Mouse (Mus musculus) neural tube, embryonic 14.5 days (tissue): Measurements from ENCODE around the gene Pecam1. TPM values are rescaled to one million over a fixed set of nuclear protein-coding genes. Genes with fewer than 3 reads are reported as not detected.
"Not testable (repeated sequence)": the region's sequence is repeated elsewhere in the genome, so short reads cannot be mapped to it uniquely, and the experiment has no call there.

Experiments
- ATAC-seq: fragments of 200-750 bp; cut with Nextera tagmentation; 2 replicates; pipeline ENCODE4 v1.8.0; 2017; ENCODE audit warnings: low read depth, mild to moderate bottlenecking, moderate TSS enrichment, moderate library complexity
- H3K27ac ChIP-seq: fragments of 300-500 bp; sonication (generic); 2 replicates; pipeline ENCODE4 v1.5.1; 2014; ENCODE audit warnings: low read depth, mild to moderate bottlenecking, control low read depth, low read length, moderate library complexity, mixed read lengths
- H3K27me3 ChIP-seq: fragments of 300-500 bp; sonication (generic); 2 replicates; pipeline ENCODE4 v1.6.1; 2014; ENCODE audit warnings: low read length; ENCODE audit not compliant: control insufficient read depth, insufficient read depth
- H3K36me3 ChIP-seq: fragments of 300-500 bp; sonication (generic); 2 replicates; pipeline ENCODE4 v1.6.1; 2014; ENCODE audit warnings: low read length, mixed read lengths; ENCODE audit not compliant: control insufficient read depth, insufficient read depth
- H3K4me1 ChIP-seq: fragments of 300-500 bp; sonication (generic); 2 replicates; pipeline ENCODE4 v1.6.1; 2014; ENCODE audit warnings: low read length; ENCODE audit not compliant: control insufficient read depth, insufficient read depth
- H3K4me2 ChIP-seq: fragments of 300-500 bp; sonication (generic); 2 replicates; pipeline ENCODE4 v1.6.1; 2014; ENCODE audit warnings: mild to moderate bottlenecking, low read depth, low read length, control low read depth
- H3K4me3 ChIP-seq: fragments of 300-500 bp; sonication (generic); 2 replicates; pipeline ENCODE4 v1.5.1; 2014; ENCODE audit warnings: low read depth, low read length, control low read depth, mixed read lengths
- H3K9ac ChIP-seq: fragments of 300-500 bp; sonication (generic); replicated peaks from 2 replicates; pipeline ENCODE4 v1.6.1; 2014; ENCODE audit warnings: low read depth, mild to moderate bottlenecking, control low read depth, low read length, mixed read lengths
- H3K9me3 ChIP-seq: fragments of 300-500 bp; sonication (generic); 2 replicates; pipeline ENCODE4 v1.6.1; 2016; ENCODE audit warnings: low read length; ENCODE audit not compliant: control insufficient read depth
- WGBS: fragments of 180-500 bp; shearing (Covaris S2); extraction: QIAGEN DNeasy Blood & Tissue Kit; methylation state at CpG from one replicate; pipeline ENCODE4 v1.1.7; 2014; 5-methylcytosine and 5-hydroxymethylcytosine counted together
- polyA plus RNA-seq: library from polyadenylated mRNA; unstranded; fragments of >200 nt; fragmentation: Nextera tagmentation; extraction: Ambion mirVana; gene quantifications from 2 replicates; pipeline ENCODE4 v1.2.1, GENCODE M21; 2014

The Pecam1 gene
- polyA plus RNA-seq, 1 experiment from 2014 or later = 9.4 TPM

DNA sequence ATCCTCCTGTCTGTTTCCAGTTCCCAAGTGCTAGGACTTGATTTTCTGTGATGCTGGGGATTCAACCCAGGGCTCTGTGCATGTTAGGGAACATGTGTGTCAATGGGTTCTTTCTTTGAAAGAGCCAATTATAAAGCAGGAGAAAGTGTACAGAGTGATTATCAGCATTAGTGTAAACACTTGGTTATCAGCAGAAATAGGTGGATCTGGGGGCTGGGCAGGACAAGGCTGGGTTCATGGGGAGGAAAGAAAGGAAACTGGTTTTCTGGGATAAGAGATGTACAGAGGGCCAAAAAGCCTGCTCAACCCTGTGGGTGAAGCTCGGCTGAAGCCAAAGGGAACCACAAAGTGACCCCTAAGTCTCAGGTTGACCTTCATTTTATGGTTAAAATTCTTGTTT lies 108.8 kb downstream of the Pecam1 start:
- H3K27ac ChIP-seq = no peak overlapping the region
- 100% methylated on average over 1 of the region's 1 CpGs for WGBS
- H3K27me3 ChIP-seq = no peaks in the 10 kb centered on the region
- H3K4me3 ChIP-seq = no peak overlapping the region
- H3K36me3 ChIP-seq = no peaks in the 10 kb centered on the region
- H3K4me2 ChIP-seq = no peak overlapping the region
- no peaks in the 10 kb centered on the region for H3K4me1 ChIP-seq
- no peak for ATAC-seq
- H3K9me3 ChIP-seq = no peaks in the 10 kb centered on the region
- no peak overlapping the region for H3K9ac ChIP-seq

DNA sequence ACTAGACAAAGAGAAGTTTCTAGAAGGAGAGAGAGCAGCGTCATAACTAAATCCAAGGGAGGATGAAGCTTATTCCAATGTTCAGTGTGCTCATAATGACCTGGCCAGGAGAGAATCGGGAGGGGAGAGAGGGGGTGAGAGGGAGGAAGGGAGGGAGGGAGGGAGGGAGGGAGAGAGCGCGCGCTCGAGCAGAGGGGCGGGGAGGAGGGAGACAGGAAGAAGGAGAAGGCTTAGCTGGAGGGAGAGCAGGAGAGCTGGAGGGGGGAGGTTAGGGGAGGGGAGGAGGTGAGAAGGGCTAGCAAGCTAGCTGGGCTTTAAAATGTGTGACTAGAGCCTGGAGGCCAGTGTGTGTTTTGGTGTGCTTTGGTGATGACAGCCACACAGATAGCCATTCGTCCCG lies 110.4 kb downstream of the Pecam1 start:
- Histone ChIP-seq H3K4me1 (no peaks in the 10 kb centered on the region), H3K36me3 (no peaks in the 10 kb centered on the region), H3K27me3 (no peaks in the 10 kb centered on the region), H3K4me3 (no peak overlapping the region), H3K9me3 (no peaks in the 10 kb centered on the region), H3K4me2 (no peak overlapping the region), H3K9ac (no peak overlapping the region), H3K27ac (no peak overlapping the region)
- no peak for ATAC-seq
- WGBS = 32% methylated on average over 9 of the region's 9 CpGs

DNA sequence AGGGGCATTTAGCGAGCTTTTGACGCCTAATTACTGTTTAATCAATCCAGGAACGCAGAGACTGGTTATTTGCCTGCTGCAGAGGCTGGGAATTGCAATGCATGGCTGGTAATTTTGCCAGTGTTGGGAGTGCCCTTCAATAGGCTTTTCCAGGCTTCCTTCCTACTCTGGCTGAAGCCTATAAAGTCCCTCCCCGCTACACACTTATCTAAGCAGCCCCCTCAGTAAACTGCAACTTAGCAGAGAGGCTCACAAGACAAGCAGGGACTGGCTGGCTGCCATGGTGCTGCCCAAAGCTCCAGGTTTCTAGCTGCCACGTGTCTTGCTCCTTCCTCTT lies 111.1 kb downstream of the Pecam1 start:
- no peaks in the 10 kb centered on the region for H3K4me1 ChIP-seq
- ATAC-seq = no peak
- H3K9me3 ChIP-seq = no peaks in the 10 kb centered on the region
- no peak overlapping the region for H3K9ac ChIP-seq
- no peak overlapping the region for H3K27ac ChIP-seq
- H3K36me3 ChIP-seq = no peaks in the 10 kb centered on the region
- no peak overlapping the region for H3K4me2 ChIP-seq
- WGBS = 13% methylated on average over 5 of the region's 5 CpGs
- no peak overlapping the region for H3K4me3 ChIP-seq
- H3K27me3 ChIP-seq = no peaks in the 10 kb centered on the region

DNA sequence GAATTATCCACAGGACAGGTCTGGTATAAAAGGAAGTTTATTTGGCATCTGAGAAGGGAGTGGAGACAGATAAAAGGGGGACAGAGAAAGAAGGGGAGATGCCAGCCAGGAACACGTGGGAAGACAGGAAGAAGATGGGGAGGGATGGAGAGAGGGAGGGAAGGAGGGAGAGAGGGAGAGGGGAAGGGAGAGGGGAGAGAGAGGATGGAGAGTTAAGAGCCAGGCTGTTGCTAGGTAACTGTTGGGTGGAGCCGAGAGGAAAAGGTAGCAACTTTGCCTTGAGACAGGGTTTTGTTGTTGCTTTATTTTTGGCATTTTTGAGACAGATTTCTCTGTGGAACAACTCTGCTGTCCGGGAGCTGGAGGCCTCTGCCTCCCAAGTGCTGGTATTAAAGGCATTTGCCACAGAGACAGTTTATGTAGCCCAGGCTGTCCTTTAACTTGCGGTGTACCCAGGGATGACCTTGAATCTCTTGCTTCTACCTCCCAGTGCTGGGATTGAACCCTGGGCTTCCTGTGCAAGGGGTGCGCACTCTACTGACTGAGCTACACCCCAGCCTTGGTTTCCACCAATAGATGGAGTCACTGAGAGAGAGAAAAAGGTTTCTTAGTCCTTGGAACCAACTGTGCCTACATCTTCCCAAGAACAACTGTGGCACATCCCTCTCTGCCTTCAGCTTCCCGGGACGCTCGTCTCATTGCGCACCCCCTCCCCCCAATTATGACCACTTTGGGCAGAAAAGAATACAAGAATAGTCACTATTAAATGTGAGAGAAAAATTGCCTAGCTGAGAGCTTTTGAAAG lies 111.7 kb downstream of the Pecam1 start:
- 26% methylated on average over 9 of the region's 9 CpGs for WGBS
- ATAC-seq = no peak
- no peaks in the 10 kb centered on the region for H3K9me3 ChIP-seq
- no peak overlapping the region for H3K4me3 ChIP-seq
- H3K36me3 ChIP-seq = no peaks in the 10 kb centered on the region
- no peaks in the 10 kb centered on the region for H3K4me1 ChIP-seq
- no peak overlapping the region for H3K27ac ChIP-seq
- no peaks in the 10 kb centered on the region for H3K27me3 ChIP-seq
- no peak overlapping the region for H3K4me2 ChIP-seq
- no peak overlapping the region for H3K9ac ChIP-seq

DNA sequence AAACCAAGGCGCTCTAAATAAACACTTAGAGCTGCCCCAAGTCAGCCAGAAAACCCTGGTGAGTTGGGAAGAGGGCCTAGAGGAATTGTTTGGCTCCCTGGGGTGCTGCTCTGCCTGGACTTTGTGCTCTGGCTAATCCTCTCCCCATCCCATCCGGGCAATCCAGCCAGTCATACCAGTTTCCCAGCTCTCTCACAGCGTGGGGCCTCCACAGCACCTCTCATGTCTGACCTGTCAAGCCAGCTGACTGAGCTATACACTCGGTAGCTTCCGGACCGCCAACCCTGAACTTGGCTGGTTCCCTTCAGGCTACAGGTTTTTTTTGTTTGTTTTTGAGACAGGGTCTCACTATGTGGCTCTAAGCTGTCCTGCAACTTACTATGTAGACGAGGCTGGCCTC lies 112.7 kb downstream of the Pecam1 start:
- H3K9ac ChIP-seq = no peak overlapping the region

DNA sequence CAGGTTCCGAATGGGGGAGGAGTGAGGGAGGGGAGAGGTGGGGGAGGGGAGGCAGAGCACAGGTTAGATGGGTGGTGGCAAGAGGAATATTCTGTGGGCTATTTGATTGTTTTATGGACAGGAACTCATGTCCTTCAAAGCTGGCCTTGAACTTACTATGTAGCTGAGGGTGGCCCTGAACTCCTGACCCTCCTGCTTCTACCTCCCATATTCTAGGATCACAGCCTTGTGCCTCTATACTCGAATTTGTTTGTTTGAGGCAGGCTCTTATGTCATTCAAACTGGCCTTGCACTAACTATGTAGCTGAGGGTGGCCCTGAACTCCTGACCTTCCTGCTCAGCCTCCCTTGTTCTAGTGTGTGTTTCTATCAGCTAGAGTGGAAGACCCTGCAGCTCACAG lies 114.5 kb downstream of the Pecam1 start:
- H3K36me3 ChIP-seq = no peaks in the 10 kb centered on the region
- H3K9ac ChIP-seq = no peak overlapping the region
- H3K4me1 ChIP-seq = no peaks in the 10 kb centered on the region
- H3K9me3 ChIP-seq = no peaks in the 10 kb centered on the region
- no peak overlapping the region for H3K4me3 ChIP-seq
- ATAC-seq = no peak
- H3K27me3 ChIP-seq = no peaks in the 10 kb centered on the region
- no peak overlapping the region for H3K27ac ChIP-seq
- 66% methylated on average over 2 of the region's 2 CpGs for WGBS
- H3K4me2 ChIP-seq = no peak overlapping the region

More for the DNA sequence above, 112.7 kb downstream of the Pecam1 start:
- H3K4me3 ChIP-seq = no peak overlapping the region
- no peak overlapping the region for H3K27ac ChIP-seq
- H3K36me3 ChIP-seq = no peaks in the 10 kb centered on the region
- no peak for ATAC-seq
- no peaks in the 10 kb centered on the region for H3K27me3 ChIP-seq
- no peaks in the 10 kb centered on the region for H3K4me1 ChIP-seq
- WGBS = 16% methylated on average over 7 of the region's 7 CpGs
- no peak overlapping the region for H3K4me2 ChIP-seq
- no peaks in the 10 kb centered on the region for H3K9me3 ChIP-seq

DNA sequence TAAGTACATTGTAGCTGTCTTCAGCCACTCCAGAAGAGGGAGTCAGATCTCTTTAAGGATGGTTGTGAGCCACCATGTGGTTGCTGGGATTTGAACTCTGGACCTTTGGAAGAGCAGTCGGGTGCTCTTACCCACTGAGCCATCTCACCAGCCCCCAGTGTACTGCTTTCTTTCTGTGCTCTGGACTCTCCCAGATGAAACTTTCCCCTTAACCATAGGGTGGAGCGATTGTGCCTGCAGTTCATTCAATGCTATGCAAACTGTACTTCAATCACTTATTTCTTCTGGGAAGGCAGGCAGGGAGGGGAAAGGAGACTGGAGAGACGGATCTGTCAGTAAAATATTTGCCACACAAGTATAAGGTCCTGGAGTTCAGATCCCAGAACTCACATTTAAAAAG lies 116.3 kb downstream of the Pecam1 start:
- H3K4me3 ChIP-seq, H3K4me2 ChIP-seq, H3K4me1 ChIP-seq, ATAC-seq, H3K27ac ChIP-seq, H3K27me3 ChIP-seq, H3K36me3 ChIP-seq, H3K9me3 ChIP-seq, H3K9ac ChIP-seq: not testable (repeated sequence)
- 93% methylated on average over 3 of the region's 3 CpGs for WGBS

DNA sequence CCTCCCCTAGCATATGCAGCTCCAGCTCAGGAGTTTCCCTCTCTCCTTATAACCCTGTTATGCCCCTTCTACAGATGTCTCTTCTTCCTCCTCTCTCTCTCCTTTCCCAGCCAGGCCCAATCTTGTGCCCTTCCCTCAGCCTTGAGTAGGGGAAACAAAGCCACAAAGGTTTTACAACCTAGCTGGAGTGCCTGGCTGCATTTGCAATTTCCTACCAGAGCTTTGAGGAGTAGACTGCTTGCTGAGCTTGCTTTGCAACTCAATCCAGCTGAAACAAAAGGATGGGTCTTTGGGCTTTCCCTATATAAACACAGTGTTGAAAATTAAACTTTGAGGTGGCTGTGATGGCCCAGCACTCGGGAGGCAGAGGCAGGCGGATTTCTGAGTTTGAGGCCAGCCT lies 117.0 kb downstream of the Pecam1 start:
- Histone ChIP-seq H3K36me3 (no peaks in the 10 kb centered on the region), H3K27me3 (no peaks in the 10 kb centered on the region), H3K9me3 (no peaks in the 10 kb centered on the region), H3K9ac (no peak overlapping the region), H3K4me2 (no peak overlapping the region), H3K27ac (no peak overlapping the region), H3K4me3 (no peak overlapping the region), H3K4me1 (no peaks in the 10 kb centered on the region)
- WGBS = 74% methylated on average over 2 of the region's 2 CpGs
- ATAC-seq = no peak

DNA sequence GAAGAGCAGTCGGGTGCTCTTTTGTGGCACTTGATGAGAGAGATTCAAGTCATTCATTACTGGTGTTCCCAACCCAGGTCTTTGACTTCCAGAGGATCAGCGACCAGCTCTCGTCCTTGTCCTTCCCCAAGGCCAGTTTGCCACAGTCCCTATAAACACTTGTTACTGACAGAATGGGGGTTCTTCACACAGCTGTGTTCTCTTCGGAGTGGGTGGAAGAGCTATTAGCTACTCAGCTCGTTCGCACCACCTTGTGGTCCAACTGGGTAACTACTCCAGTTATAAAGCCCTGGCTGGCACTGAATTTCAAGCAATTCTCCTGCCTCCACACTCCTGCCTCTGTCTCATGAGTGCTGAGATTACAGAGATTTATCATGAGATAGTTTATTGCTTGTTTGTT lies 122.7 kb downstream of the Pecam1 start:
- ATAC-seq = no peak

More for the DNA sequence above, 122.7 kb downstream of the Pecam1 start:
- H3K9me3 ChIP-seq = no peaks in the 10 kb centered on the region
- no peak overlapping the region for H3K27ac ChIP-seq
- H3K9ac ChIP-seq = no peak overlapping the region
- no peak overlapping the region for H3K4me3 ChIP-seq
- 20% methylated on average over 6 of the region's 6 CpGs for WGBS
- H3K27me3 ChIP-seq = no peaks in the 10 kb centered on the region
- H3K4me1 ChIP-seq = no peaks in the 10 kb centered on the region
- no peak overlapping the region for H3K4me2 ChIP-seq
- H3K36me3 ChIP-seq = no peaks in the 10 kb centered on the region
